Mouse (Mus musculus) splenic B cell, adult 2 months (primary cell): ENCODE measurements around the gene Amn1.
A peak's percentile ranks its signal among the peaks of the same experiment; 100 is the strongest.
"Not testable (repeated sequence)": the region's sequence is repeated elsewhere in the genome, so short reads cannot be mapped to it uniquely, and the experiment has no call there.

ENCODE experiments used
- DNase-seq: peaks from one replicate; pipeline ENCODE4 v3.0.0-alpha.2; 2011; ENCODE audit warnings: low read depth, low spot score
- H3K27me3 ChIP-seq: 2 replicates; pipeline ENCODE4 v1.6.1; 2012; ENCODE audit warnings: mild to moderate bottlenecking, low read length, moderate library complexity, mixed read lengths; ENCODE audit not compliant: control insufficient read depth, poor library complexity, insufficient read depth, severe bottlenecking
- H3K36me3 ChIP-seq: 2 replicates; pipeline ENCODE4 v1.6.1; 2012; ENCODE audit warnings: mild to moderate bottlenecking, low read length, moderate library complexity, mixed read lengths; ENCODE audit not compliant: control insufficient read depth, poor library complexity, insufficient read depth, severe bottlenecking

The Amn1 gene

GRCm38 (mm10) chr6:149139011-149139410, 49.5 kb downstream of the Amn1 start:
- peak; percentile 72 for DNase-seq
- Histone ChIP-seq H3K27me3 (no peaks in the 10 kb centered on the region), H3K36me3 (no peaks in the 10 kb centered on the region)

- Histone ChIP-seq H3K36me3 (no peaks in the 10 kb centered on the region), H3K27me3 (no peaks in the 10 kb centered on the region)
- no peak for DNase-seq
These were observed 50.6 kb downstream of the Amn1 start for GRCm38 (mm10) chr6:149137936-149138335.

GRCm38 (mm10) chr6:149135631-149136030, 52.9 kb downstream of the Amn1 start:
- Histone ChIP-seq H3K36me3 (no peaks in the 10 kb centered on the region), H3K27me3 (no peaks in the 10 kb centered on the region)
- DNase-seq: no peak

GRCm38 (mm10) chr6:149134391-149135150, 53.9 kb downstream of the Amn1 start:
- no peak for DNase-seq
- no peaks in the 10 kb centered on the region for H3K27me3 ChIP-seq
- no peaks in the 10 kb centered on the region for H3K36me3 ChIP-seq

GRCm38 (mm10) chr6:149132311-149133077, 56.0 kb downstream of the Amn1 start:
- Histone ChIP-seq H3K36me3 (no peaks in the 10 kb centered on the region), H3K27me3 (no peaks in the 10 kb centered on the region)
- DNase-seq: peak; percentile 88

GRCm38 (mm10) chr6:149131111-149131510, 57.4 kb downstream of the Amn1 start:
- Histone ChIP-seq H3K36me3 (no peaks in the 10 kb centered on the region), H3K27me3 (no peaks in the 10 kb centered on the region)
- DNase-seq: no peak

GRCm38 (mm10) chr6:149129870-149130269, 58.6 kb downstream of the Amn1 start, which contains the start of gene Gm10203:
Gene Gm10203, plus strand, starts transcription at chr6:149130170.
- H3K27me3 ChIP-seq, H3K36me3 ChIP-seq, DNase-seq: not testable (repeated sequence)

- DNase-seq: peak; percentile 72
- no peaks in the 10 kb centered on the region for H3K36me3 ChIP-seq
- no peaks in the 10 kb centered on the region for H3K27me3 ChIP-seq
These were observed 61.8 kb downstream of the Amn1 start for GRCm38 (mm10) chr6:149126675-149127074.

- no peak for DNase-seq
- H3K27me3 ChIP-seq: no peaks in the 10 kb centered on the region
- H3K36me3 ChIP-seq: no peaks in the 10 kb centered on the region
These were observed 65.5 kb downstream of the Amn1 start for GRCm38 (mm10) chr6:149123042-149123441.

- Histone ChIP-seq H3K27me3 (no peaks in the 10 kb centered on the region; the same call in 1 of the 2 replicates), H3K36me3 (no peaks in the 10 kb centered on the region)
- peak; percentile 86 for DNase-seq
These were observed 68.7 kb downstream of the Amn1 start for GRCm38 (mm10) chr6:149119853-149120252.

- no peaks in the 10 kb centered on the region for H3K36me3 ChIP-seq
- no peaks in the 10 kb centered on the region; the same call in 1 of the 2 replicates for H3K27me3 ChIP-seq
- no peak for DNase-seq
These were observed 69.6 kb downstream of the Amn1 start for GRCm38 (mm10) chr6:149118935-149119334.

- DNase-seq: no peak
- no peaks in the 10 kb centered on the region for H3K36me3 ChIP-seq
- no peaks in the 10 kb centered on the region; the same call in 1 of the 2 replicates for H3K27me3 ChIP-seq
These were observed 71.5 kb downstream of the Amn1 start for GRCm38 (mm10) chr6:149116992-149117391.

GRCm38 (mm10) chr6:149108909-149109308, 79.6 kb downstream of the Amn1 start:
- Histone ChIP-seq H3K36me3 (no peaks in the 10 kb centered on the region), H3K27me3 (no peaks in the 10 kb centered on the region)
- no peak for DNase-seq

GRCm38 (mm10) chr6:149107615-149108014, 80.9 kb downstream of the Amn1 start:
- no peaks in the 10 kb centered on the region for H3K36me3 ChIP-seq
- H3K27me3 ChIP-seq: no peaks in the 10 kb centered on the region
- DNase-seq: no peak
